Mouse (Mus musculus) lung, embryonic 15.5 days (tissue): ENCODE measurements around the gene Dnajc16. TPM values are rescaled to one million over a fixed set of nuclear protein-coding genes. Genes with fewer than 3 reads are reported as not detected.

Experiments
- ATAC-seq: fragments of 200-750 bp; cut with Nextera tagmentation; 2 replicates; pipeline ENCODE4 v1.8.0; 2017; ENCODE audit warnings: moderate number of reproducible peaks, borderline replicate concordance; ENCODE audit not compliant: low FRiP score, low TSS enrichment; ENCODE audit errors: extremely low read depth
- H3K27ac ChIP-seq: fragments of 300-500 bp; sonication (generic); 2 replicates; pipeline ENCODE4 v1.5.1; 2015; ENCODE audit warnings: moderate library complexity, mild to moderate bottlenecking, inconsistent platforms
- H3K27me3 ChIP-seq: fragments of 300-500 bp; sonication (generic); 2 replicates; pipeline ENCODE4 v1.6.1; 2015; ENCODE audit warnings: inconsistent platforms
- H3K36me3 ChIP-seq: fragments of 300-500 bp; sonication (generic); 2 replicates; pipeline ENCODE4 v1.6.1; 2015; ENCODE audit warnings: inconsistent platforms
- H3K4me1 ChIP-seq: fragments of 300-500 bp; sonication (generic); 2 replicates; pipeline ENCODE4 v1.6.1; 2015; ENCODE audit warnings: inconsistent platforms
- H3K4me2 ChIP-seq: fragments of 300-500 bp; sonication (generic); 2 replicates; pipeline ENCODE4 v1.6.1; 2015; ENCODE audit warnings: inconsistent platforms, mild to moderate bottlenecking, moderate library complexity
- H3K4me3 ChIP-seq: fragments of 300-500 bp; sonication (generic); 2 replicates; pipeline ENCODE4 v1.5.1; 2015; ENCODE audit warnings: mild to moderate bottlenecking, inconsistent platforms
- H3K9ac ChIP-seq: fragments of 300-500 bp; sonication (generic); 2 replicates; pipeline ENCODE4 v1.6.1; 2015; ENCODE audit warnings: inconsistent platforms
- H3K9me3 ChIP-seq: fragments of 300-500 bp; sonication (generic); 2 replicates; pipeline ENCODE4 v1.6.1; 2016; ENCODE audit warnings: inconsistent platforms
- WGBS: fragments of 180-500 bp; shearing (Covaris S2); methylation state at CpG from one replicate; pipeline ENCODE4 v1.1.7; 2015; 5-methylcytosine and 5-hydroxymethylcytosine counted together
- polyA plus RNA-seq: library from polyadenylated mRNA; unstranded; fragments of >200 nt; fragmentation: Nextera tagmentation; extraction: Ambion mirVana; gene quantifications from 2 replicates; pipeline ENCODE4 v1.2.1, GENCODE M21; 2015

Dnajc16 gene
- polyA plus RNA-seq, 1 experiment from 2014 or later = 4.9 TPM

DNA sequence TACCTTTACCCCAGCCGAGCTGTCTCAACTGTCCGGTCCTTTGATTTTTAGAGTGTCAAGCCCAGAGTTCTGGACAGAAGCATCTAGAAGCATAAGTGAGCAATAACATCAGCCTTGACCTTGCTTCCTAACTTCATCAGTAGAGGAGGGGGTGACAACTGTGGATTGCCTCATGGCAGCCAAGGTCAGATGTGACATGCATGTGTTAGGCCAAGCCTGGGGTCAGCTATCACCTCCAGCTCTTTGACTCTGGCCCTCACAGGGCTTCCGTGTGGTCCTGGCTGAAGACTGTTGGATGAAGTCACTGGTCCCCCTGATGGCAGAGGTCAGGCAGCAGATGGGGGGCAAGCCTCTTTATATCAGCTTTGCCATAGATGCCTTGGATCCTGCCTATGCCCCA, 33.6 kb downstream of the Dnajc16 start:
- Histone ChIP-seq H3K4me3 (no peak overlapping the region), H3K9ac (no peak overlapping the region), H3K4me2 (no peak overlapping the region), H3K9me3 (no peaks in the 10 kb centered on the region), H3K27me3 (no peaks in the 10 kb centered on the region), H3K36me3 (peaks cover 11% of the 10 kb centered on the region), H3K27ac (no peak overlapping the region), H3K4me1 (peaks cover under 1% of the 10 kb centered on the region; the same call in 1 of the 2 replicates)
- WGBS = 81% methylated on average over 3 of the region's 3 CpGs
- no peak for ATAC-seq

DNA sequence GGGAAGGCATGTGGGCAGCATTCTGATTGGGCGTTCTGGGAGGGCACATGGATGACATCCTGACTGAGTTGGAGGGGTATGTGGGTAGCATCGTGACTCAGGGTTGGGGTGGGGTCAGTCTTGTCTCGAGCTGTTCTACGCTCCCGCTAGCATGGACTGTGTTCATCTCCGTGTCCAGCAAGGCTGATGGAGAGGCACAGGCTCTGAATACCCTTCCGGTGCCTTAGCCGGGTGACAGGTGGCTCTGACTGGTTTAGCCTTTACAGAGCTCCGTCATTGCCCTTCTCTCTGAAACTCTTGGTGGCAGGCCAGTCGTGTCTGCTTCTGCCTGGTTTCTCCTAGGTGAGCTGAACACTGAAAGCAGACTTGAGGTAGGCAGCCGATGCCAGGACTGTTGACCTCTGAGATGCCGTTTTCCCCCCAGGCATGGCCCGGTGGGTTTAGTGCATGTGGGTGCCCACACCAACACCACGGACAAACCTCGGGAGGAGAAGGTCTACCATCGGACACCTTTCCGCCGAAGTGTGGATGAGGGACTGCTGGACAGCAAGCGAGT, 35.3 kb downstream of the Dnajc16 start:
- H3K4me2 ChIP-seq = no peak overlapping the region
- H3K9ac ChIP-seq = no peak overlapping the region
- no peak overlapping the region for H3K4me3 ChIP-seq
- H3K27ac ChIP-seq = no peak overlapping the region
- H3K9me3 ChIP-seq = no peaks in the 10 kb centered on the region
- H3K4me1 ChIP-seq = peaks cover 4% of the 10 kb centered on the region; the same call in 1 of the 2 replicates
- no peaks in the 10 kb centered on the region for H3K36me3 ChIP-seq
- no peak for ATAC-seq
- WGBS = 85% methylated on average over 19 of the region's 19 CpGs
- H3K27me3 ChIP-seq = no peaks in the 10 kb centered on the region

DNA sequence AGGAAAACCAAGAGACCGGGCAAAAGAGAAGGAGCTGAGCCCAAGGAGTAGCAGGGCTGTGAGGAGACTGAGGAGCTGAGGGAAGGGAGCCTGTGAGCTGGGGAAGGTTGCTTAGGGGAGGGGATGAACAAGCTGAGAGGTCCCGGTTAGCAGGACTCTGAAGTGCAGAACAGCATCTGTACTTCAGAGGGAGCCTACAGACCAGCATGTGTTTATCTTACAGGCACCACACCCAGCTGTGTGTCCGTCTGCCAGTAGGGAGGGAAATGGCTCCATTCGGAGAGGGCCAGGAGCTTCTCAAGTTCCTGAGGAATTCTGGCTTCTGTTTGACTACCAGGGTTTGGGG, 38.7 kb downstream of the Dnajc16 start:
- Histone ChIP-seq H3K4me3 (no peak overlapping the region), H3K27me3 (no peaks in the 10 kb centered on the region; the same call in 1 of the 2 replicates), H3K36me3 (no peaks in the 10 kb centered on the region), H3K4me2 (no peak overlapping the region), H3K27ac (0 out of 2 replicates have a peak overlapping the region, but pooled peaks have one; percentile 33), H3K4me1 (peaks cover 4% of the 10 kb centered on the region; the same call in 1 of the 2 replicates), H3K9me3 (no peaks in the 10 kb centered on the region), H3K9ac (no peak overlapping the region)
- ATAC-seq = peak; percentile 73; the same call in 1 of the 2 replicates
- 1% methylated on average over 4 of the region's 4 CpGs for WGBS

DNA sequence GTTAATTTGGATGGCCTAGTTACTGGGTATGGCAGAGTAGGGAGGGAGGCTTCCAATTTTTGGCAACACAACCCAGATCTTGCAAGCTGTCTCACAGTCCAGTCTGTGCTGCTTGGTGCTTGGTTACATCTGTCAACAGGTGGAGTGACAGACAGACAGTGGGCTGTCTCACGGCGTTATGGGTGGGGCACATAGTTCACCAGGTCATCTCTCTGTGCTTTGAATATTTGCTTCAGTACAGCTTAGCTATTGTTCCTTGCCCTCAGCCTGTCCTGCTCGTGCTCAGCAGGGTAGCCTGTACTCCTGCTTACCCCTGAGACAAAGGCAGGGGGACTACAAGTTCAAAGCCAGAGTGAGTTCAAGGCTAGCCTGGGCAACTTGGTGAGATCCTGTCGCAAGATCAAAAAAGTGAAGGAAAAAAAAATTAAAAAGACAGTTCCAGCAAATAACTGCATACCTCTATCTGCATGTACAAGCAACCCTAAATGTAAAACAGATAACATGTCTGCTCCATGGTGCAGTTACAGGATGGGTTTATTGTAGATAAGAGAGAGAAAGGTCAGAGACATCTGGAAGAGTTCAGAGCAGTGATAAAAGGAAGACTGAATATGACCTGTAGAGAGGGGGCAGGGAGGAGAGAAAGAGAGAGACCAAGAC, 39.2 kb downstream of the Dnajc16 start:
- Histone ChIP-seq H3K9me3 (no peaks in the 10 kb centered on the region), H3K27me3 (peaks cover 4% of the 10 kb centered on the region; the same call in 1 of the 2 replicates), H3K36me3 (no peaks in the 10 kb centered on the region), H3K4me1 (peaks cover 4% of the 10 kb centered on the region; the same call in 1 of the 2 replicates), H3K4me3 (no peak overlapping the region), H3K9ac (no peak overlapping the region), H3K4me2 (no peak overlapping the region), H3K27ac (0 out of 2 replicates have a peak overlapping the region, but pooled peaks have one; percentile 33)
- ATAC-seq = peak; percentile 40; the same call in 1 of the 2 replicates
- 23% methylated on average over 4 of the region's 4 CpGs for WGBS

DNA sequence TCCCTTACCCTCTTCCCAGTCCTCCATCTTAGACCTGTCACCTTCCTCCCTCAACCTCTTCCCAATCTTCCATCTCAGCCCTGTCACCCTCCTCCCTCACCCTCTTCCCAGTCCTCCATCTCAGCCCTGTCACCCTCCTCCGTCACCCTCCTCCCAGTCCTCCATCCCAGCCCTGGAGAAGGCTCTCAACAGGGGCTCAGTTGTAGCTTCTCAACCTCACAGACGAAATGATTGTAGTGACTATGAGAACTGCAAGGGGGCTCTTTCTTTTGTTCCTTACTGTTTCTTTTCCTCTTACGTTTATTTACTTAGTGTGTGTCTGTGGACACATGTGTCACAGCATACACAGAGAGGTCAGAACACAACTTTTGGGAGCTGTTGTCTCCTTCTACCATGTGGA, 39.9 kb downstream of the Dnajc16 start:
- Histone ChIP-seq H3K27me3 (peaks cover 4% of the 10 kb centered on the region; the same call in 1 of the 2 replicates), H3K4me1 (peaks cover 4% of the 10 kb centered on the region; the same call in 1 of the 2 replicates), H3K27ac (no peak overlapping the region), H3K9ac (no peak overlapping the region), H3K36me3 (no peaks in the 10 kb centered on the region), H3K4me2 (no peak overlapping the region), H3K4me3 (no peak overlapping the region), H3K9me3 (no peaks in the 10 kb centered on the region)
- no peak for ATAC-seq
- 33% methylated on average over 3 of the region's 3 CpGs for WGBS

DNA sequence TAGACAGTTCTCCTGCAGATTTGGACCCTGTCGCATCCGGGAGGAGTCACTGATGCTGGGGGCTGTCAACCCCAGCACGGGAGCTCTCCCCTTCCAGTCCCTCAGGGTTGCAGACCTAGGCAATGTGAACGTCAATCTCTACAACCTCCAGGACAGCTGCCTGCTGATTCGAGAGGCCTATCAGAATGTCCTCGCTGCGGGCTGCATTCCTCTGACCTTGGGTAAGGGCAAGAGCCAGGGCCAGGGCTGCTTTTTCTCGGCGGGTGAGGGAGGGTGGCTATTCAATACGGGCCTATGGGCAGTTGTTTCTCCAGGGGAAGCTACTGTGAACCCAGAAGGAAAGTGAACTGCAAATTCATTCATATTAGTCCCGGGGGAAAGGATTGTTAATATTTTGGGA, 41.2 kb downstream of the Dnajc16 start:
- no peak overlapping the region for H3K4me3 ChIP-seq
- H3K4me1 ChIP-seq = peaks cover 4% of the 10 kb centered on the region; the same call in 1 of the 2 replicates
- H3K4me2 ChIP-seq = no peak overlapping the region
- no peaks in the 10 kb centered on the region for H3K9me3 ChIP-seq
- H3K9ac ChIP-seq = no peak overlapping the region
- H3K27me3 ChIP-seq = peaks cover 4% of the 10 kb centered on the region; the same call in 1 of the 2 replicates
- H3K27ac ChIP-seq = no peak overlapping the region
- 37% methylated on average over 11 of the region's 11 CpGs for WGBS
- no peaks in the 10 kb centered on the region for H3K36me3 ChIP-seq
- ATAC-seq = no peak

DNA sequence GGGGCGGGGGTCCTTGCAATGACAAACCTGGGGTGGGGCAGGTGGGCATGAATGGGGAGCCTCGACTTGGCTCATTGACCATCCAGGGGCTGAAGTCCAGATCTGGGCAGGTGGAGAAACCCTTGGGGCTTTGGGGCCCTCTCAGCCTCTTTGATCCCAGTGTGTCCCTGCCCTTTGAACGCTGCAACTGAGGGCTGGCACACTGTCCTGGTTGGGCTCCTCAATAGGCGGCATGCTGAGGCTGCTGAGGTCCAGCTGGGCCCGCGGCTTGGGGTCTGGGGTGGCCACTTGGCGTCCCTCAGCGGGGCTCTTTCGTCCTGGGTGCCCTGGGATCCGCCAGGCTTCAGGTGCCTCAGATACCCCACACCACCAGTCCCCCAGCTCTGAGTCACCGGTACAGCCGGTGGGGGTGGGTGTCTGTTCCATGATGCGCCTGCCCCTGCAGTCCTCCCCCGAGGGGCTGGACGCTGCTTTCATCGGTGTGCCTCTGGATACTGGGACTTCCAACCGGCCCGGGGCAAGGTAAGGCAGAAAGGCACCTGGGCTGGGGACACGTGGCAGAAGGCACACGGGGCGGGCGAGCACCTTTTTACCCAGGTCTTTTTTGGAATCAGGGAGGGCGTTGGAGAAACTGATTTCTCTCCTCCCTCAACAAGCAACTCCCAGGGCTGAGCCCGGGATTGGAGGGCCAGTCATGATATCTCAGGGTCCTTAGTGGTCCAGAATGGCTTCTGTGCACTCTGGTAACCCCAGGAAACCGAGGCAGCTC, 44.0 kb downstream of the Dnajc16 start, which contains the start of gene Agmat:
Gene Agmat (plus strand): TSS at position 95 of the 769 bp plus-strand sequence.
- Histone ChIP-seq H3K27ac (no peak within 1 kb of the TSS), H3K9me3 (no peaks in the 10 kb centered on the region), H3K4me1 (no peaks in the 10 kb centered on the region), H3K27me3 (peaks cover 4% of the 10 kb centered on the region; the same call in 1 of the 2 replicates), H3K4me3 (no peak within 1 kb of the TSS), H3K4me2 (no peak within 1 kb of the TSS), H3K36me3 (no peaks in the 10 kb centered on the region), H3K9ac (no peak within 1 kb of the TSS)
- 19% methylated on average over 25 of the region's 25 CpGs for whole genome bisulfite sequencing
- no peak for ATAC-seq

DNA sequence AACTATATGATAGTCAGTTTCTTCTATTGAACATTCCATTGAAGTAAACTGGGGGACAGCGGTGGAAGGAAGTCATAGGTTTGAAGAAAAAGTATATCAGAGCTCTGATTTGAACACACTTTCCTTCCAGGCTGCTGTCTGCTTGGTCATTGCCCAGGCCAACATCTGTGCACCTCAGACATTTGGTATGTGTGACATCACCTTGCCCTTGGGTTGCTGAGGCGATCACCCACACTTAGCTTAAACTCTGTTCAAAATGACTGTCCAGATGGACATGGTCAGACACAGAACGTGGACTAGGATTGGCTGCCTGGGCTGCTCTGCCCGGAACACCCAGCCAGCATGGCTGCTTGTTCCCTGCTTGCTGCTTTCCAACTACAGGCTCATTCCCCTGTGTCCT, 48.4 kb downstream of the Dnajc16 start:
- Histone ChIP-seq H3K27ac (no peak overlapping the region), H3K4me1 (no peaks in the 10 kb centered on the region), H3K9ac (no peak overlapping the region), H3K27me3 (peaks cover 4% of the 10 kb centered on the region; the same call in 1 of the 2 replicates), H3K9me3 (no peaks in the 10 kb centered on the region), H3K36me3 (no peaks in the 10 kb centered on the region), H3K4me3 (no peak overlapping the region), H3K4me2 (no peak overlapping the region)
- WGBS = 79% methylated on average over 4 of the region's 4 CpGs
- ATAC-seq = no peak

DNA sequence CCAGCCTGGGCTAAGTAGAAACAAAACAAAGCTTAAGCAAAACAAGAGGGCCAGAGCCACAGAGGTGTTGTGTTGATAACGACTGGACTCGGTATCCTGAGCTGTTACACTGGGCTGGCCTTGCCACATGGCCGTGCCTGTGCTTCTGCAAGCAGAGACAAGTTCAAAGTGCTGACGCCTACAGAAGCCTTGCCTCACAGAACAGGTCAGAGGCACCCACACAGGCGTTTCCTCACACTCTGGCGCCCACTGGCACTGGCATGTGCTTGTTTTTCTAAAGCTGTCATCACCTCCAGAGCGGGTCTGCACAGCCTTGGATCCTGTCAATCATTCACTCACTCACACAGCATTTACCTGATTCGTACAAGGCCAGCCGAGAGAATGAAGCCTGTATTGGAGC, 48.9 kb downstream of the Dnajc16 start:
- Histone ChIP-seq H3K9me3 (no peaks in the 10 kb centered on the region), H3K4me1 (no peaks in the 10 kb centered on the region), H3K4me3 (no peak overlapping the region), H3K27ac (no peak overlapping the region; the same call in 1 of the 2 replicates), H3K27me3 (peaks cover 4% of the 10 kb centered on the region; the same call in 1 of the 2 replicates), H3K9ac (no peak overlapping the region), H3K36me3 (no peaks in the 10 kb centered on the region), H3K4me2 (no peak overlapping the region)
- WGBS = 22% methylated on average over 9 of the region's 9 CpGs
- no peak for ATAC-seq

DNA sequence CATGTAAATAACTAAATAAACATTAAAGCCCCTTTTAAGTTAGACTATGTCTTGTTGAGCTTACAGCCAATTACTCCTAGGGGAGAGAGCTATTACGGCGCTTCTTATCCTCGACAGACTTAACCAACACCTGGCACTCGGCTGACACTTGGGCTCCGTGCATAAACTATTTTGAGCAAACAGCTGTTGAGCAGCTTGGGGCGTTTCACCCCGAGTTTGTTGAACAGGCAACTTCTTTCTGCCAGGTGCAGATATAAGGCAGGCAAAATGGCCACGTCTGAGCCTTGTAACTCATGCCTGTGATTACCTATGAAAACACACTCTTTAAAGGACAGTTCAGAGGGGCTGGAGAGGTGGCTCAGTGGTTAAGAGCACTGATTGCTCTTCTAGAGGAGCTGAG, 52.7 kb downstream of the Dnajc16 start:
- ATAC-seq = no peak
- Histone ChIP-seq H3K4me1 (peaks cover 11% of the 10 kb centered on the region), H3K27me3 (no peaks in the 10 kb centered on the region), H3K27ac (no peak overlapping the region), H3K9me3 (no peaks in the 10 kb centered on the region), H3K4me2 (no peak overlapping the region), H3K9ac (no peak overlapping the region), H3K4me3 (no peak overlapping the region), H3K36me3 (no peaks in the 10 kb centered on the region)
- 55% methylated on average over 8 of the region's 8 CpGs for WGBS

DNA sequence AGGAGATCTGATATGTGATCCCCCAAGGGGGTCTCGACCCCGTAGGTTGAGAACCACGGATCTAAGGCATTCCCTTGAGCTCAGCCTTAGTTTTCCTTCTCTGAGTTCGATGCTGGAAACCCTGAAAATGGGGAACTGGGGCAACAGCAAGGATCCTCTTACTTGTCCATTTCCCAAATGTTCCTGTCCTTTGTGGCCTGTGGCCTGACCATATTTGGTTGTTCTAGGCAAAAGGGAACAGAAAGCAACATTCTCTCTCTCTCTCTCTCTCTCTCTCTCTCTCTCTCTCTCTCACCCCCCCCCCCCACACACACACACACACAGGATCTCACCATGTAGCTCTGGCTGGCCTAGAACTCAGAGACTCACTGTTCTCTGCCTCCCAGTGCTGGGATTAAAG, 53.9 kb downstream of the Dnajc16 start:
- H3K9ac ChIP-seq = no peak overlapping the region
- no peaks in the 10 kb centered on the region for H3K36me3 ChIP-seq
- H3K27me3 ChIP-seq = no peaks in the 10 kb centered on the region
- H3K4me3 ChIP-seq = no peak overlapping the region
- no peak for ATAC-seq
- WGBS = 66% methylated on average over 4 of the region's 4 CpGs
- H3K27ac ChIP-seq = no peak overlapping the region
- no peak overlapping the region for H3K4me2 ChIP-seq
- H3K9me3 ChIP-seq = no peaks in the 10 kb centered on the region
- peaks cover 11% of the 10 kb centered on the region for H3K4me1 ChIP-seq

DNA sequence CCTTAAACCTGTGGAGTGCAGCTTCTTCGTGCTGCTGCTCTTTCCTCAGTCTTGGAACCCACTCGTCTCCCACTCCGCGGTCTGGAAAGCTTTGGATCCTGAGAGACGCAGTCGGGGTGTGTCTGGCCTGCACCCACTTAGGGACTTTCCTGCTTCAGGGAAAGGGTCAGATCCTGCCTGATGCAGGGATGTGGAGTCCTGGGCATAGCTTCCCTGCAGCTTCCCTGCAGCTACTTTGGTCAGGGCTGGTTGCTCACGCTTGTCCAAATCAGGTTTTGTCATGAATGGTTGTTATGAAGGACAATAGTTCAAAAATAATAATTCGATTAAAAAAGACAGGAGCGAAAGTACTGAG, 55.5 kb downstream of the Dnajc16 start:
- Histone ChIP-seq H3K36me3 (no peaks in the 10 kb centered on the region), H3K9ac (no peak overlapping the region), H3K27me3 (no peaks in the 10 kb centered on the region), H3K27ac (peak overlapping the region; percentile 85), H3K9me3 (no peaks in the 10 kb centered on the region), H3K4me3 (peak overlapping the region; percentile 38), H3K4me2 (peak overlapping the region; percentile 68), H3K4me1 (peaks cover 11% of the 10 kb centered on the region)
- WGBS = 25% methylated on average over 9 of the region's 9 CpGs
- ATAC-seq = no peak
